In genomic region chr6:83316022-83316421, GRCm38 (mm10) we compare ENCODE assay signal across 8 mouse cellular contexts. TPM values are rescaled to one million over a fixed set of nuclear protein-coding genes. Genes with fewer than 3 reads are reported as not detected.
A peak's percentile ranks its signal among the peaks of the same experiment; 100 is the strongest.
DNase-seq lines count a peak whose midpoint lies in the region; ATAC-seq and TF ChIP-seq lines count a peak whose summit lies in the region.

No protein-coding gene starts in this region.

- in situ Hi-C loops in CH12.LX (cut with MboI; ENCODE audit: low pct_ligation_motif_present, low pct_unique_long_range_greater_than_20kb, low sequenced_read_pairs): no loop called here

- peaks cover 5% of the 10 kb centered on the region; the same call in 1 of the 2 replicates for H3K36me3 ChIP-seq in heart, embryonic 16.5 days (ENCODE audit: control insufficient read depth, insufficient read depth)
- no peaks in the 10 kb centered on the region for H3K36me3 ChIP-seq in heart, adult 2 months (ENCODE audit: control insufficient read depth, insufficient read depth, low read length)
- peaks cover 26 to 41% of the 10 kb centered on the region in 2 experiments for H3K36me3 ChIP-seq in CH12.LX (replicated peaks in 1 of 2; ENCODE audit: control insufficient read depth in 1 of 2, insufficient read depth in 1 of 2, low read length in 1 of 2)
- no peaks in the 10 kb centered on the region for H3K36me3 ChIP-seq in intestine, embryonic 16.5 days (ENCODE audit: control insufficient read depth, insufficient read depth, low read length)
- peaks cover 10% of the 10 kb centered on the region for H3K36me3 ChIP-seq in midbrain, embryonic 15.5 days (replicated peaks)

- H3K9me3 ChIP-seq in heart, embryonic 16.5 days (replicated peaks; ENCODE audit: control insufficient read depth, low read length): no peaks in the 10 kb centered on the region
- no peaks in the 10 kb centered on the region for H3K9me3 ChIP-seq in CH12.LX (replicated peaks; ENCODE audit: low read length)
- no peaks in the 10 kb centered on the region for H3K9me3 ChIP-seq in intestine, embryonic 16.5 days (ENCODE audit: control insufficient read depth, low read length)
- no peaks in the 10 kb centered on the region for H3K9me3 ChIP-seq in midbrain, embryonic 15.5 days

- intact Hi-C loops in heart, adult 2 months (cut with DNase I): no loop called here

- no peak for TF ChIP-seq EP300 in heart, adult 2 months (IDR thresholded peaks at IDR 0.05; ENCODE audit: insufficient read depth, low read depth, low read length)
- no peak for TF ChIP-seq EP300 in CH12.LX (IDR thresholded peaks at IDR 0.05; ENCODE audit: low read length)

- ATAC-seq in heart, embryonic 16.5 days (replicated peaks; ENCODE audit: extremely low read depth, insufficient read depth, low FRiP score): no peak
- ATAC-seq in intestine, embryonic 16.5 days: no peak
- no peak for ATAC-seq in midbrain, embryonic 15.5 days (replicated peaks)

- dilution Hi-C loops in CH12.LX (cut with MboI; ENCODE audit: extremely low pct_ligation_motif_present, extremely low pct_unique_long_range_greater_than_20kb, low sequenced_read_pairs): no loop called here

- 21% methylated on average over 10 of the region's 10 CpGs for WGBS in heart, embryonic 16.5 days
- WGBS in heart, adult 2 months: 30% methylated on average over 10 of the region's 10 CpGs
- 3% methylated on average over 10 of the region's 10 CpGs for WGBS in intestine, embryonic 16.5 days
- WGBS in midbrain, embryonic 15.5 days: 6% methylated on average over 10 of the region's 10 CpGs

- H3K27me3 ChIP-seq in heart, embryonic 16.5 days (ENCODE audit: control insufficient read depth, insufficient read depth, low read length): no peaks in the 10 kb centered on the region
- H3K27me3 ChIP-seq in heart, adult 2 months (ENCODE audit: control insufficient read depth, insufficient read depth, low read length): no peaks in the 10 kb centered on the region
- no peaks in the 10 kb centered on the region for H3K27me3 ChIP-seq in CH12.LX (replicated peaks)
- no peaks in the 10 kb centered on the region for H3K27me3 ChIP-seq in intestine, embryonic 16.5 days (replicated peaks; ENCODE audit: control insufficient read depth, insufficient read depth, low read length)
- H3K27me3 ChIP-seq in midbrain, embryonic 15.5 days (replicated peaks): no peaks in the 10 kb centered on the region

- peaks cover 8% of the 10 kb centered on the region for H3K4me1 ChIP-seq in heart, embryonic 16.5 days (ENCODE audit: control insufficient read depth, insufficient read depth, low read length)
- no peaks in the 10 kb centered on the region; the same call in 1 of the 2 replicates for H3K4me1 ChIP-seq in heart, adult 2 months (ENCODE audit: control insufficient read depth, insufficient read depth, low read length)
- H3K4me1 ChIP-seq in CH12.LX (ENCODE audit: control insufficient read depth in 1 of 2, insufficient read depth in 2 of 2): peaks cover 9 to 42% of the 10 kb centered on the region in 2 experiments
- peaks cover 8% of the 10 kb centered on the region; the same call in 1 of the 2 replicates for H3K4me1 ChIP-seq in intestine, embryonic 16.5 days (ENCODE audit: control insufficient read depth, insufficient read depth, low read length)
- H3K4me1 ChIP-seq in midbrain, embryonic 15.5 days: peaks cover 17% of the 10 kb centered on the region

- no peak for TF ChIP-seq CTCF in heart, adult 2 months (IDR thresholded peaks at IDR 0.05)
- TF ChIP-seq CTCF in CH12.LX (conservative IDR thresholded peaks at IDR 0.05 in 1 of 2, IDR thresholded peaks at IDR 0.05 in 1 of 2; ENCODE audit: low read depth in 2 of 2, low read length in 2 of 2): no peak

- H3K4me2 ChIP-seq in heart, embryonic 16.5 days (ENCODE audit: low read depth, low read length): peak overlapping the region; percentile 97
- H3K4me2 ChIP-seq in CH12.LX (ENCODE audit: insufficient read depth, low read depth, poor library complexity, severe bottlenecking): peak overlapping the region; percentile 96
- peak overlapping the region; percentile 75 for H3K4me2 ChIP-seq in intestine, embryonic 16.5 days (ENCODE audit: low read depth, low read length)
- H3K4me2 ChIP-seq in midbrain, embryonic 15.5 days: peak overlapping the region; percentile 84

- no peaks in the 10 kb centered on the region for H3K79me2 ChIP-seq in heart, adult 2 months (replicated peaks; ENCODE audit: control insufficient read depth, insufficient read depth, low read length)
- peaks cover 54% of the 10 kb centered on the region for H3K79me2 ChIP-seq in CH12.LX (replicated peaks; ENCODE audit: control insufficient read depth, extremely low read depth, insufficient read depth, poor library complexity, severe bottlenecking)

- peak overlapping the region; percentile 96; the same call in 1 of the 2 replicates for H3K4me3 ChIP-seq in heart, embryonic 16.5 days (ENCODE audit: low read length)
- H3K4me3 ChIP-seq in heart, adult 2 months: no peak overlapping the region
- peak overlapping the region; percentile 89 to 98 (median 97) for H3K4me3 ChIP-seq in CH12.LX (replicated peaks in 1 of 3; ENCODE audit: low read depth in 2 of 3, low read length in 2 of 3, poor library complexity in 1 of 3)
- H3K4me3 ChIP-seq in intestine, embryonic 16.5 days (ENCODE audit: low read length): peak overlapping the region; percentile 85
- peak overlapping the region; percentile 92; the same call in 1 of the 2 replicates for H3K4me3 ChIP-seq in midbrain, embryonic 15.5 days

- no peak for TF ChIP-seq RAD21 in CH12.LX (IDR thresholded peaks at IDR 0.05; ENCODE audit: low read depth, low read length)

- no peak for TF ChIP-seq POLR2A in heart, adult 2 months (IDR thresholded peaks at IDR 0.05; ENCODE audit: insufficient read depth, low read depth, low read length)
- TF ChIP-seq POLR2A in CH12.LX (IDR thresholded peaks at IDR 0.05; ENCODE audit: low read depth, low read length): no peak

- no peak overlapping the region for H3K9ac ChIP-seq in heart, embryonic 16.5 days (ENCODE audit: low read length)
- H3K9ac ChIP-seq in heart, adult 2 months (ENCODE audit: low read depth, low read length): no peak overlapping the region
- H3K9ac ChIP-seq in CH12.LX (ENCODE audit: insufficient read depth, low read depth): peak overlapping the region; percentile 97
- no peak overlapping the region for H3K9ac ChIP-seq in intestine, embryonic 16.5 days (ENCODE audit: low read depth, low read length)
- no peak overlapping the region for H3K9ac ChIP-seq in midbrain, embryonic 15.5 days

- no peak overlapping the region for H3K27ac ChIP-seq in heart, embryonic 16.5 days (ENCODE audit: low read length)
- H3K27ac ChIP-seq in heart, adult 2 months: no peak overlapping the region
- no peak overlapping the region; the same call in 1 of the 2 replicates for H3K27ac ChIP-seq in CH12.LX (ENCODE audit: insufficient read depth, low read depth)
- H3K27ac ChIP-seq in intestine, embryonic 16.5 days (ENCODE audit: low read length): no peak overlapping the region
- no peak overlapping the region for H3K27ac ChIP-seq in midbrain, embryonic 15.5 days

- DNase-seq in heart, adult 2 months: no peak
- DNase-seq in CH12.LX (ENCODE audit: extremely low read depth): peak; percentile 61
- DNase-seq in embryo, embryonic 11.5 days (ENCODE audit: low read depth, low spot score): peak; percentile 45
- no peak for DNase-seq in Muller cell, postnatal 12 days (ENCODE audit: inconsistent ontology term)
- no peak for DNase-seq in layer of hippocampus, postnatal 36 days

TF ChIP-seq in CH12.LX, 34 proteins besides CTCF, POLR2A, EP300 and RAD21 (continues in another document):
- no peak for TF ChIP-seq POLR2AphosphoS2 (IDR thresholded peaks at IDR 0.05; ENCODE audit: low read depth, low read length)
- TF ChIP-seq RCOR1 (conservative IDR thresholded peaks at IDR 0.05; ENCODE audit: low read depth, low read length): no peak
- TF ChIP-seq JUND (conservative IDR thresholded peaks at IDR 0.05; ENCODE audit: low read depth, low read length): no peak
- TF ChIP-seq CHD2 (IDR thresholded peaks at IDR 0.05; ENCODE audit: low read length): no peak
- no peak for TF ChIP-seq HCFC1 (IDR thresholded peaks at IDR 0.05; ENCODE audit: low read depth, low read length)
- TF ChIP-seq MYC (IDR thresholded peaks at IDR 0.05; ENCODE audit: low read depth, low read length): 0 out of 2 replicates have a peak, but pooled peaks have one; percentile 12
- TF ChIP-seq SIN3A (IDR thresholded peaks at IDR 0.05; ENCODE audit: low read length): peak; percentile 95
- no peak for TF ChIP-seq JUN (IDR thresholded peaks at IDR 0.05; ENCODE audit: insufficient read depth, low read depth, low read length)

RNA-seq across cellular contexts. Expression of gene Mthfd2, which starts 9.7 kb away (rescaled TPM):
- 26.9 and 28.3 TPM in 2 replicates for polyA plus RNA-seq in heart, embryonic 16.5 days (2015; fragmentation: Nextera tagmentation; extraction: Ambion mirVana)
- total RNA-seq in heart, adult 2 months (2021): 1 to 10 TPM; 2.8 TPM
- 1.7 and 2.5 TPM in 2 replicates for polyA plus RNA-seq in heart, adult 2 months (2012; rRNA removed)
- total RNA-seq in CH12.LX (2012; rRNA removed): 227 and 351 TPM in 2 replicates
- 281 and 286 TPM in 2 replicates for total RNA-seq in CH12.LX (2014; rRNA removed)
- 317 and 327 TPM in 2 replicates for polyA plus RNA-seq in CH12.LX (2012; ENCODE audit: insufficient read length, low read depth)
- polyA plus RNA-seq in intestine, embryonic 16.5 days (2015; fragmentation: Nextera tagmentation; extraction: Ambion mirVana): 36.4 and 43.5 TPM in 2 replicates
- 28.9 and 31.0 TPM in 2 replicates for polyA plus RNA-seq in midbrain, embryonic 15.5 days (2015; fragmentation: Nextera tagmentation; extraction: Ambion mirVana)
- 1 to 10 TPM; 6.1 to 6.7 TPM for total RNA-seq in layer of hippocampus, postnatal 36 days (2021)

RNA-seq across cellular contexts. Expression of gene Mob1a, which starts 9.8 kb away (rescaled TPM):
- 35.4 and 35.8 TPM in 2 replicates for polyA plus RNA-seq in heart, embryonic 16.5 days (2015; fragmentation: Nextera tagmentation; extraction: Ambion mirVana)
- 10 to 100 TPM; 22.3 to 22.6 TPM for total RNA-seq in heart, adult 2 months (2021)
- 12.4 and 22.7 TPM in 2 replicates for polyA plus RNA-seq in heart, adult 2 months (2012; rRNA removed)
- total RNA-seq in CH12.LX (2012; rRNA removed) (82.6 and 85.5 TPM in 2 replicates), CH12.LX (2014; rRNA removed) (182 and 200 TPM in 2 replicates)
- polyA plus RNA-seq in CH12.LX (2012; ENCODE audit: insufficient read length, low read depth): 82.4 and 99.8 TPM in 2 replicates
- 50.8 and 52.8 TPM in 2 replicates for polyA plus RNA-seq in intestine, embryonic 16.5 days (2015; fragmentation: Nextera tagmentation; extraction: Ambion mirVana)
- 22.8 and 23.4 TPM in 2 replicates for polyA plus RNA-seq in midbrain, embryonic 15.5 days (2015; fragmentation: Nextera tagmentation; extraction: Ambion mirVana)
- 10 to 100 TPM; 21.6 to 21.7 TPM for total RNA-seq in layer of hippocampus, postnatal 36 days (2021)

RNA-seq across cellular contexts. Expression of gene Bola3, which starts 32.9 kb away (rescaled TPM):
- 259 and 264 TPM in 2 replicates for polyA plus RNA-seq in heart, embryonic 16.5 days (2015; fragmentation: Nextera tagmentation; extraction: Ambion mirVana)
- total RNA-seq in heart, adult 2 months (2021): 100 to 1,000 TPM; 396 to 406 TPM
- 91.1 and 159 TPM in 2 replicates for polyA plus RNA-seq in heart, adult 2 months (2012; rRNA removed)
- 35.3 and 38.1 TPM in 2 replicates for total RNA-seq in CH12.LX (2012; rRNA removed)
- 53.6 and 60.5 TPM in 2 replicates for total RNA-seq in CH12.LX (2014; rRNA removed)
- polyA plus RNA-seq in CH12.LX (2012; ENCODE audit: insufficient read length, low read depth): 190 and 223 TPM in 2 replicates
- polyA plus RNA-seq in intestine, embryonic 16.5 days (2015; fragmentation: Nextera tagmentation; extraction: Ambion mirVana): 173 and 186 TPM in 2 replicates
- 44.0 and 54.3 TPM in 2 replicates for polyA plus RNA-seq in midbrain, embryonic 15.5 days (2015; fragmentation: Nextera tagmentation; extraction: Ambion mirVana)
- total RNA-seq in layer of hippocampus, postnatal 36 days (2021): 10 to 100 TPM; 51.1 to 55.5 TPM

Comparison
In these comparisons a context has a peak if more than half of its experiments do, and no peak if none do; other contexts are left out.
1. DNase-seq: peak in CH12.LX (single experiment) and embryo, embryonic 11.5 days (single experiment); none in heart, adult 2 months (0 of 2), Muller cell, postnatal 12 days (single experiment) and layer of hippocampus, postnatal 36 days (0 of 2).
2. Peak in every context shown above with its lines, with median percentiles within 50 percentile points of each other: H3K4me2 ChIP-seq.